Mouse (Mus musculus): Measurements from ENCODE around the gene Itga11.
A peak's percentile ranks its signal among the peaks of the same experiment; 100 is the strongest.
"Not testable (repeated sequence)": the region's sequence is repeated elsewhere in the genome, so short reads cannot be mapped to it uniquely, and the experiment has no call there.

Gene Itga11

DNA sequence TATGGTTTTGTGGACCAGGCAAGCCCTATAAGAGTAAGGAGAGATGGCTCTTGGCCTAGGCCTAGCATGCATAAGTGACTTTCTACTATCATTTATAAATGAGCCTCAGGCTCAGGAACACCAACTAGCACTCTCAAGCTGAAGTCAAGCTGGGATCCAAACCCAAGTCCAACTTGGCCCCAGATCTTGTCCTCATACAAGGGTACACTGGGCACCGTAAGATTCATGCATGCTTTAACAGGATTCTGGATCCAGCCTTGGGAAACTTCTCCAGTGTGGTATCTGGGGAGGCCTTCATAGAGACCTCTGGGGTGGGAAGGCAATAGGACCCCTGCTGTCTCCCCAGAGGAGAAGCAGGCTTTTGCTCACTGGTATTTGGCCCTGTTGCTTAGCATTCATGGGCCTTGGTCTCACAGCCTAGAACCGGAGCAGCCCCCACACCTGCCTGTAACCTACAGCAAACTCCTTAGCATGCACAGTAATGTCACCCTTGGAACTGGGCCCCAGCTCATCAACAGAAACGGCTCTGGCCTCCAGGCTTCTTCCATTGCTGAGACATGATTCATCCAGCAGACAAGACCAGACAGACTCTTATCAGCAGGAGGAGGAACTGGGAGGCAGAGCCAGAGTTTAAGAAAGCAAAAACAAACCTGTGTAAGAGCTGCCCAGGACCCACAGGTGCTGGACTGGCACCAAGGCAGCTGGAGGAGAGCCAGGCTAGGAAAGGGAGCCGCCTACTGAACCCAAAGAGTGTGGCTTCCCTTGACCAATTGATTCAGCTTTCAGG, 140.4 kb downstream of the Itga11 start:
- DNase-seq (ENCODE audit: low spot score in 2 of 2), result no peak

DNA sequence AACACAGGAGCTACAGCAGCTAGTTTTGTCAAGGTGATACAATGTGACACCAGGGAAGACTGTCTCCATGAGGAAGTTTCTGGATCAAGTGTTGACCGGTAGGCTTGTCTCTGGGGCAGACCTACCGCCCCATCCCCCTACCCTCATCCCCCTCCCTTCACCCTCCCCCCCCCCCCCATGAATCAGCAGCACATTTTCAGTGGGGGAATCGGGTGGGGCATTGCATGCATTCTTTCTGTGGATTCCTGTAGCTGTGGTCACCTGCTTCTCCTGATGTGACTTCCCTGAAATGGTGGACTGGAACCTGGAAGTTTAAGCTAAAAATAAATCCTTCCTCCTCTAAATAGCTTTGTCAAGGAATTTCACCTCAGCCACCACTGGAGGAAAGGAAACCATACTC, 141.9 kb downstream of the Itga11 start:
- DNase-seq (ENCODE audit: low spot score in 2 of 2), result no peak

DNA sequence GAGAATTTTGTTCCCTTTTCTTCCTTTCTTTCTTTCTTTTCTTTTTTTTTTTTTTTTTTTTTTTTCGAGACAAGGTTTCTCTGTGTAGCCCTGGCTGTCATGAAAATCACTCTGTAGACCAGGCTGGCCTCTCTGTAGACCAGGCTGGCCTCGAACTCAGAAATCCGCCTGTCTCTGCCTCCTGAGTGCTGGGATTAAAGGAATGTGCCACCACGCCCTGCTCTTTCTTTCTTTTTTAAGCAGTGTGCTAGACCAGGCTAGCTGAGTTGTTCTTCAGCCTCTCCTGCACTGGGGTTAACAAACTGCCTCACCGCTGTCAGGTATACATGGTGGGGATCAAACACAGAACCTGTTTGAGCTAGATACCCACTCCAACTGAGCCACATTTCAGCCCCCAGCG, 142.3 kb downstream of the Itga11 start:
- not testable (repeated sequence) for DNase-seq (ENCODE audit: low spot score in 2 of 2)

DNA sequence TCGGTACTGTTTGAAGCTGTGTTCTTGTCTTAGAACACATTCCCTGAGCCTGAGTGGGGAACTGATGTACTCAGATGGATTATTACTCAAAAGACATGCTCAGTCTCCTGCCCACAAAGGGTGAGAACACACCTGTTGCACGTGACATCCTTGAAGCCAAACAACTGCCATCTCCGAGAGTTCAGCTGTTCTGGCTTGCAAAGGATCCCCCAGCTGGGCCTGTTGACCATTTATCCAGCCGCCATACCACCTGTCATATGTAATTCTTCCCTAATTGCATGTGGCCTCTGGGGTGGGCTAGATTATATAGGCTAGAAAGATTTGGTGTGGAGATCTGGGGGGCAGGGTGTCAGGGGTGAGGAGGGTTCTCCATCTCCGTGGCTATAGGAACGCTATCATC, 143.2 kb downstream of the Itga11 start:
- no peak for DNase-seq (ENCODE audit: low spot score in 2 of 2)

GRCm38 (mm10) chr9:62821811-62822210, 144.2 kb downstream of the Itga11 start:
- DNase-seq (ENCODE audit: low spot score in 2 of 2), result no peak

- no peak for DNase-seq (ENCODE audit: low spot score in 2 of 2)
These were observed 148.3 kb downstream of the Itga11 start for GRCm38 (mm10) chr9:62825791-62826393.

DNA sequence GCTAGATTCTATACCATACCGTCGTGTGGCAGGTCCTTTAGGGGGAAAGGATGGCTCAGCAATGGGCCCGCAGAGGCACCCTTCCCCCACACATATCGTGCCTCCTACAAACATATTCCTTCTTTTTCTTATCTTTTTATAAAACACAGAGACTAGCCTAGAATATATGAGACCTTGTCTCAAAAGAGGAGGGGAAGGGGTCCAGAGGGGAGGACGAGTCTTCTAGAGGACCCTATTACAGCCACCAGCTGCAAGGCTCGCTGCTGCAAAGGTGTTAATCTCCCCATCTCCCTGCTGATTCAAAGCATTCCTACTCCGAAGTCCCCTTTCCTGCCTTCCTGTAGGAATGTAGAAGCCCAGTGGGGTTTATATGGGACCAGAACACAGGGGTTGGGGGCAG, 148.8 kb downstream of the Itga11 start:
- no peak for DNase-seq (ENCODE audit: low spot score in 2 of 2)

- DNase-seq (ENCODE audit: low spot score in 2 of 2), result peak in 1 of 2 experiments; percentile 40
These were observed 150.5 kb downstream of the Itga11 start for GRCm38 (mm10) chr9:62827939-62828652.

GRCm38 (mm10) chr9:62828662-62829086, 151.0 kb downstream of the Itga11 start:
- peak; percentile 92 to 95 for DNase-seq (ENCODE audit: low spot score in 2 of 2)

GRCm38 (mm10) chr9:62829877-62830276, 152.3 kb downstream of the Itga11 start:
- no peak for DNase-seq (ENCODE audit: low spot score in 2 of 2)
